Mouse (Mus musculus) retina, postnatal 7 days (tissue): ENCODE results near the gene Krt36.

Experiments
- DNase-seq: peaks from one replicate; pipeline ENCODE4 v3.0.0-alpha.2; 2012; ENCODE audit warnings: low read depth, low spot score

Gene Krt36

GRCm38 (mm10) chr11:100088378-100089025, 16.9 kb downstream of the Krt36 start:
- no peak for DNase-seq

- no peak for DNase-seq
Observed at GRCm38 (mm10) chr11:100087861-100088260, 17.6 kb downstream of the Krt36 start, which contains the start of gene Krt32. TSS of gene Krt32 (minus strand) at chr11:100088226.

- DNase-seq, result no peak
Observed at GRCm38 (mm10) chr11:100073873-100074272, 31.6 kb downstream of the Krt36 start.

- DNase-seq, result no peak
Observed at GRCm38 (mm10) chr11:100067293-100068036, 38.0 kb downstream of the Krt36 start.

GRCm38 (mm10) chr11:100066236-100067010, 39.0 kb downstream of the Krt36 start:
- no peak for DNase-seq

- DNase-seq, result peak; percentile 29
Observed at GRCm38 (mm10) chr11:100058875-100059274, 46.6 kb downstream of the Krt36 start.

- no peak for DNase-seq
Observed at GRCm38 (mm10) chr11:100055686-100056655, 49.5 kb downstream of the Krt36 start.
